Mouse (Mus musculus) layer of hippocampus, adult 9-10 months (tissue): Measurements from ENCODE around the gene Lysmd1.
A peak's percentile ranks its signal among the peaks of the same experiment; 100 is the strongest.

Experiments used
- DNase-seq: peaks from one replicate; pipeline ENCODE4 v3.0.0; 2022; ENCODE audit warnings: low spot score

The Lysmd1 gene

GRCm38 (mm10) chr3:95174011-95174592 lies 40.2 kb downstream of the Lysmd1 start:
- DNase-seq, result peak; percentile 55

- no peak for DNase-seq
These were observed 42.6 kb downstream of the Lysmd1 start for GRCm38 (mm10) chr3:95176500-95176899.

GRCm38 (mm10) chr3:95177583-95177982 lies 43.7 kb downstream of the Lysmd1 start:
- DNase-seq, result no peak

GRCm38 (mm10) chr3:95178948-95179347 lies 45.1 kb downstream of the Lysmd1 start:
- DNase-seq, result no peak

DNA sequence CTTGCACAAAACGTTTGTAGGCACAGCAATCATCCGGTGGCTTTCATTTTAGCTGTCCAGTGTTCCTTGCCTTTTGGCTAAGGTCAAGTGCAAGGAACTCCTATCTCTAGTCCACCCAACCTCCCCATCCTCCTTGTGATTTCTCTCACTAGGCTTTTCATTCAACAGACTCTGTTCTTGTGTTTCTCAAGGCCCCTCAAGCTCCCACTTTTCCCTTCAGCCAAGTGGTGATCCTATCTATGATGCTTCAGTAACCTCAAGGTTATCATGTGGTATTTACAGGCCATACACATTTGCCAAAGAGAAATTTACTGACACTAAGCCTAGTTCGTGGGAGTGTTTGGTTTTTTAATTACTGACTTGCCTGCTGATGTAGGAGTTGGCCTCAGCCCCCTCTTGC lies 46.0 kb downstream of the Lysmd1 start:
- no peak for DNase-seq

DNA sequence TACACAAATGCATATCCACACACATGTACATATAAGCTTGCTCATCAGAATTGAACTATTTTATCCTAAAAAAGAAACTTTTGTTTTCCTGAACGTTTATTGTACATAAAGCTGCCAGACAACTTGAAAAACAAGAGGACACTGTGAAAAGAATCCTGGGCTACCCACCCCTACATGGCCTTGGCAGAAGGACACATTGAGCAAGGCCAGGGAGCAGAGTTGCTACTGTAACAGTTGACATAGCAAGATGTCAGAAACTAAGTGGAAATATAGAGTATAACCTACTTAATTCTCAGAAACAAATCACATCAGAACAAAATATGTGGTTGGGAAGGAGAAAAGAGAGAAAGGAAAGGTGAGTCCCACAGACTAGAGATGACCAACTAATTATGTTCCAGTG lies 48.0 kb downstream of the Lysmd1 start:
- no peak for DNase-seq

- DNase-seq, result no peak
These were observed 51.1 kb downstream of the Lysmd1 start for GRCm38 (mm10) chr3:95184796-95185577.

- no peak for DNase-seq
These were observed 52.2 kb downstream of the Lysmd1 start for GRCm38 (mm10) chr3:95186100-95186499.

GRCm38 (mm10) chr3:95186888-95187287 lies 53.0 kb downstream of the Lysmd1 start:
- DNase-seq, result no peak
